Mouse (Mus musculus) stomach, embryonic 14.5 days (tissue): Measurements from ENCODE around the gene Triobp. TPM values are rescaled to one million over a fixed set of nuclear protein-coding genes. Genes with fewer than 3 reads are reported as not detected.

Experiments
- ATAC-seq: fragments of 200-750 bp; cut with Nextera tagmentation; 2 replicates; pipeline ENCODE4 v1.8.0; 2017; ENCODE audit warnings: low read depth, moderate TSS enrichment; ENCODE audit not compliant: insufficient number of reproducible peaks, insufficient read depth, low FRiP score
- H3K27ac ChIP-seq: fragments of 300-500 bp; sonication (generic); 2 replicates; pipeline ENCODE4 v1.5.1; 2014; ENCODE audit warnings: mild to moderate bottlenecking, low read length, moderate library complexity, mixed read lengths
- H3K27me3 ChIP-seq: fragments of 300-500 bp; sonication (generic); 2 replicates; pipeline ENCODE4 v1.6.1; 2014; ENCODE audit warnings: low read length, control low read depth, mixed read lengths; ENCODE audit not compliant: control insufficient read depth, insufficient read depth
- H3K36me3 ChIP-seq: fragments of 300-500 bp; sonication (generic); 2 replicates; pipeline ENCODE4 v1.6.1; 2014; ENCODE audit warnings: mild to moderate bottlenecking, control low read depth, low read length, moderate library complexity, mixed read lengths; ENCODE audit not compliant: control insufficient read depth, insufficient read depth
- H3K4me1 ChIP-seq: fragments of 300-500 bp; sonication (generic); 2 replicates; pipeline ENCODE4 v1.6.1; 2014; ENCODE audit warnings: low read length, control low read depth, mixed read lengths; ENCODE audit not compliant: control insufficient read depth, insufficient read depth
- H3K4me2 ChIP-seq: fragments of 300-500 bp; sonication (generic); replicated peaks from 2 replicates; pipeline ENCODE4 v1.6.1; 2014; ENCODE audit warnings: low read depth, low read length, control low read depth
- H3K4me3 ChIP-seq: fragments of 300-500 bp; sonication (generic); 2 replicates; pipeline ENCODE4 v1.5.1; 2014; ENCODE audit warnings: low read depth, low read length, control low read depth
- H3K9ac ChIP-seq: fragments of 300-500 bp; sonication (generic); replicated peaks from 2 replicates; pipeline ENCODE4 v1.6.1; 2014; ENCODE audit warnings: low read depth, mild to moderate bottlenecking, control low read depth, low read length, moderate library complexity, mixed read lengths
- H3K9me3 ChIP-seq: fragments of 300-500 bp; sonication (generic); 2 replicates; pipeline ENCODE4 v1.6.1; 2016; ENCODE audit warnings: low read depth, low read length, control low read depth; ENCODE audit not compliant: control insufficient read depth
- WGBS: fragments of 180-500 bp; shearing (Covaris S2); extraction: QIAGEN DNeasy Blood & Tissue Kit; methylation state at CpG from one replicate; pipeline ENCODE4 v1.1.7; 2014; 5-methylcytosine and 5-hydroxymethylcytosine counted together
- polyA plus RNA-seq: library from polyadenylated mRNA; unstranded; fragments of >200 nt; fragmentation: Nextera tagmentation; extraction: Ambion mirVana; gene quantifications from 2 replicates; pipeline ENCODE4 v1.2.1, GENCODE M21; 2014

Triobp gene
- polyA plus RNA-seq, 1 experiment from 2014 or later, result 50.2 TPM

DNA sequence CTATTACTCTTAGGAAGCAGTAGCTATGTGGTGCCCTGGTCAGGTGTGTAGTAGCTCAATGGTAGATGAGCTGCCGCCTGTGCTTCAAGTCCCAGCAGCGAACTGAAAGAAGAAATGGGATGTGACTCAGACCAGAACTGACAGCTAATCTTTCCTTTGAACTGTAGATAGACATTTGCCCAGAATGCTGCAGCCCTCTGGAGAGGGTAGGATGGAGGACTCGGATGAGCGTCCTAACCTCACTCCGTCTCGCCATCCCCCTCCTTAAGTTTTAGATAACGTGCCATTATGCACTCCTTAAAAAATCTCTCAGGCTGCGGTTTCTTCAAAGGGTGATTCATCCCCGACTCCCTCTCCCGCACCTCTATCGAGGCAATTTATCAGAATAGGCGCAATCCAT, 27.6 kb upstream of the Triobp start:
- H3K9ac ChIP-seq, result no peak overlapping the region
- 56% methylated on average over 12 of the region's 12 CpGs for WGBS
- H3K9me3 ChIP-seq, result no peaks in the 10 kb centered on the region
- no peak overlapping the region for H3K4me3 ChIP-seq
- peaks cover 13% of the 10 kb centered on the region for H3K36me3 ChIP-seq
- H3K27ac ChIP-seq, result no peak overlapping the region
- peaks cover 15% of the 10 kb centered on the region for H3K4me1 ChIP-seq
- no peak overlapping the region for H3K4me2 ChIP-seq
- no peak for ATAC-seq
- no peaks in the 10 kb centered on the region for H3K27me3 ChIP-seq

- no peaks in the 10 kb centered on the region for H3K27me3 ChIP-seq
- no peak overlapping the region for H3K4me3 ChIP-seq
- H3K4me1 ChIP-seq, result peaks cover 14% of the 10 kb centered on the region
- WGBS, result 82% methylated on average over 7 of the region's 7 CpGs
- H3K9me3 ChIP-seq, result no peaks in the 10 kb centered on the region
- no peak overlapping the region for H3K4me2 ChIP-seq
- peaks cover 13% of the 10 kb centered on the region for H3K36me3 ChIP-seq
- H3K9ac ChIP-seq, result no peak overlapping the region
- ATAC-seq, result no peak
- no peak overlapping the region for H3K27ac ChIP-seq
Observed at GRCm38 (mm10) chr15:78922700-78923099, 24.8 kb upstream of the Triobp start.

DNA sequence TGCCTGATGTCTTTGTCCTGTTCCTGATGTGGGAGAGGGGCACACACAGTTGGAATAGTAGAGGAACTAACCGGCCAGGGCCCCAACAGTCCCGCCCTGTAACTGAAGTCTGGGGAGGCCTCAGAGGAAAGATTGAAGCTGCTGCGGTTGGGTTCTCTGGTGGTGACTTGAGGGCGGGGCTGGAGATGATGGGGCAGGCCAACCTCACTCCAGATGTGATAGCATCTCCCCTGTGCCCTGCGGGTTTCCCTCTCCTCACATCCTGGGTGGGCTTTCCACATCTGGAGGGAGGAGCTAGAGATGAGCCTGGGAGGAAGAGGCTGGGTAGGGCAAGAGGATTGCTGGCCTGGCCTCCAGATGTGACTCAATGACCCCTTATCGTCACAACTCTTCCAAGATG, 23.9 kb upstream of the Triobp start:
- Histone ChIP-seq H3K9ac (no peak overlapping the region), H3K36me3 (0 out of 2 replicates have a peak, but pooled peaks cover 9% of the 10 kb centered on the region), H3K4me3 (no peak overlapping the region), H3K4me1 (peaks cover 18% of the 10 kb centered on the region), H3K27me3 (no peaks in the 10 kb centered on the region), H3K27ac (no peak overlapping the region), H3K4me2 (no peak overlapping the region), H3K9me3 (no peaks in the 10 kb centered on the region)
- ATAC-seq, result no peak
- WGBS, result 66% methylated on average over 6 of the region's 6 CpGs

DNA sequence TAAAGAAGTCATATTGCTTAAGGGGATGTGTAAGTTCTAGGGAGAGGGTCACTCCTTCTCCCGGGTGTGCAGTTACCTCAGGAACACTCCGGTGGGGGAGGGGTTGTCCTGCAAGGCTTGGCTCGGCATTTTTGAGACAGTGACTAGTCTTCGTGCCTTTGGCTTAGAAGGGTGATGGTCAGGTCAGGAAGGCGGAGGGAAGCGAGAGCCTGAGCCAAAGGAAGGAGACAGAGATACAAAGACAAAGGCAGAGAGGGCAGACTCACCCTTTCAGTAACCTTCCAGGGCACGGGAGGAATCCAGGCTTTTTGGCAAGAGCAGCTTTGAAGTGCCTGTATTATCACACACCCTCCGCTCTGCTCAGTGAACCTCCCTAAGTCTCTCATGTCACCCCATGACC, 22.4 kb upstream of the Triobp start:
- Histone ChIP-seq H3K9me3 (no peaks in the 10 kb centered on the region), H3K9ac (no peak overlapping the region), H3K4me3 (no peak overlapping the region), H3K27me3 (no peaks in the 10 kb centered on the region), H3K4me1 (peaks cover 19% of the 10 kb centered on the region), H3K27ac (peak overlapping the region; percentile 98), H3K4me2 (no peak overlapping the region), H3K36me3 (peaks cover 11% of the 10 kb centered on the region)
- 33% methylated on average over 8 of the region's 8 CpGs for WGBS
- ATAC-seq, result no peak

DNA sequence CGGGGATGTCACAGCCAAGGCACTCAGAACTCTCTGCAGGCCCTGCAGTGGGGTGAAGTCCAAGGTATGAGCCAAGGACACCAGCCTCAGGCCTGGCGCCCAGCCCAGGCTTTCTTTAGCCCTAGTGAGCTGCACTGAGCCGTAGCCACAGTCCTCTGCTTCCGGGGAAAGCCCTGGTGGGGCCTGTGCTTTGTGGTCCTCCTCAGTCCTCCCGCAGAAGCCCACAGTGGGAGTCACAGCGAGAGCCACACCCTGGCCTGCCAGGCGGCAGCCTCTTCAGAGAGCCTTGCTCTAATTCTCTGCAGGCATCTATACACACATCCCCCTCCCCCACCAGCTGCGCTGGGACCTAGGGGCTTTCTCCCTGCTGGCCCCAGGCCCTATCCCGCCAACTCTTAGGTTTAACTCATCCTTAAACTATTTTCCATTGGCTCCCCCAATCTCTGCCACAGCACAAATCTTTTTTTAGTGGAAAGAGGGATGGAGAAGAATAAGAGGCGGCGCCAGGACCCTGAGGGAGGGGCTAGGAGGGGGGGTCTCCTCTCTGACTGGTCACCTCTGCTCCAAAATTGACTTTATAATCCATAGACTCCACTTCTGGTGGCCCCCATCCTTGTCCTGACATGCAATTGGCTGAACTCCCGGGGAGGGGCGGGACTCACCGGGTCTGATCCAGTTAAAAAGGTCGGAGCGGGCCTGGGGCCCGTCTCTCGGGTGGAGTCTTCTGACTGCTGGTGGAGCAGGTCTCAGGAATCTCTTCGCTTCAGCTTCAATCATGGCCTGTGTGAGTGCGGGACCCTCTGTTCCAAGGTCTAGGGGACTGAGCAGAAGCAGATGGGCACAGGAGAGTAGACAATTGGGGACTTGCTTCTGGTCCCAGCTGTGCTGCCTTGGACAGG, 21.3 kb upstream of the Triobp start, which contains the start of gene Lgals1:
Gene Lgals1 (plus strand): TSS at position 705 of the 899 bp plus-strand sequence.
- WGBS, result 7% methylated on average over 20 of the region's 20 CpGs
- H3K9me3 ChIP-seq, result no peaks in the 10 kb centered on the region
- peak within 1 kb of the TSS; percentile 54 for H3K4me3 ChIP-seq
- ATAC-seq, result peak; percentile 76
- peaks cover 19% of the 10 kb centered on the region for H3K4me1 ChIP-seq
- H3K4me2 ChIP-seq, result peak within 1 kb of the TSS; percentile 79
- peaks cover 13% of the 10 kb centered on the region for H3K36me3 ChIP-seq
- peak within 1 kb of the TSS; percentile 52 for H3K9ac ChIP-seq
- H3K27ac ChIP-seq, result peak within 1 kb of the TSS; percentile 98
- H3K27me3 ChIP-seq, result no peaks in the 10 kb centered on the region

DNA sequence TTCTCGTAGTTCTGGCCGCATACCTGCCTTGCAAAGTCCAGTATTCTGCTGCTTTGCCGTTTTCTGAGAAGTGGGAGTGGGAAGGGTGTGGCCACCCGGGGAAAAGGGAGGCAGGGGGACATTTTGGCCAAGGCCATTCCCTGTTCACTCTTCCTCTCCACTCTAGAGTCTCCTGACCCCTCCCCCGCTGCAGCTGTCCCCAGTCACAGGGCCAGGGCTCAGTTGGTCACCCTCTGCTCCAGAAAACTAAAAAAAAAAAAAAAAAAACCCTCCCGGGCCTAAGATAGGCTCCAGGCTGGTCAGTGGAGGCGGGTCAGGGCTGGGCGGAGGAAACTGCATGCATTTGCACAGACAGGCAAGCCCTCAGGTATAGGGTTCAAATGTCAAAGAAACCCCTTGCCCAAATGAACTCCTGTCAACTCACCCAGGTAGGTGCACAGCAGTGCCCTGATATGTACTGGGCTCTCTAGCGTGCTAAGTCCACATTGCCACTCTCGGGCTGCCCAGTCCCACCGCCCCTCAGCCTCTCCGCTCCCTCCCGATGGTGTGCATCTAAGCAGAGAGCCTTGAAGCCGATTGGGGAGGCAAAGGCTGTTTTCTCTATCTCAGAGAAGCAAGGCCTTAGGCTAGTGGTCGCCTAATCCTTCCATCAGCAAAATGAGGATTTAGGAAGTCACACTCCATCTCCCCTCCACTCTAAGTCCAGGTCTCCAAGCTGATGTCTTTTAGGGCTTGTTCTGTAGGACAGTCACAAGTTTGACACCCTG, 20.3 kb upstream of the Triobp start:
- no peak for ATAC-seq
- Histone ChIP-seq H3K36me3 (peaks cover 13% of the 10 kb centered on the region), H3K4me3 (peak overlapping the region; percentile 54), H3K9me3 (no peaks in the 10 kb centered on the region), H3K4me2 (peak overlapping the region; percentile 79), H3K27ac (peak overlapping the region; percentile 92), H3K27me3 (no peaks in the 10 kb centered on the region), H3K9ac (peak overlapping the region; percentile 52), H3K4me1 (peaks cover 19% of the 10 kb centered on the region)
- 14% methylated on average over 15 of the region's 15 CpGs for WGBS

DNA sequence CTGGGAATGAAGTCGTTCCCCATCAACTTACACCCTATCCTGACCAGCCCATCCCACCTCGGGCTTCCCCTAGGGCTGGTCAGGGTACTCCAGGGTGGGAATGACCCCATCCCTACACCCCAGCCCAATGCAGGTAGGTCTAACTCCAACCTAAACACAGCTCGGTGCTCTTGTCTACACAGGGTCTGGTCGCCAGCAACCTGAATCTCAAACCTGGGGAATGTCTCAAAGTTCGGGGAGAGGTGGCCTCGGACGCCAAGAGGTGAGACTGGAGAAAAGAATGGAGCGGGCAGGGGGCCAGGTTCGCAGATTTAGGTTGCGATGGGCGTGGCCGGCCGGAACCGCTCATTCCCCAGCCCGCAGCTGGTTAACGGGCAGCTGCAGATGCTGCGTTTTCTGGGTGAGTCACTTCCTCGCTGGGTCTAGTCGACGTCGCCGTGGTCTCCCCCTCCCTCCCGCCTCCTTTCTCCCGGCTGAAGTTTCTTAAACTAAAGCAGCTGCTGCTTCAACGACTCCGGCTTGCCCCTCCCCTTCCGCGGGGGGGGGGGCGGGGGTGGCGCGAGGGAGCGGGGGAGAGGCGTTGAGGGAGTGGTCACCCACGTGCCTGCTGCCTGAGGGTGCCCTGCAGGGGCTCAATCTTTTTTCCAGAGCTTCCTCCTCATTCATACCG, 19.6 kb upstream of the Triobp start:
- H3K4me3 ChIP-seq, result peak overlapping the region; percentile 54
- no peaks in the 10 kb centered on the region for H3K27me3 ChIP-seq
- peak overlapping the region; percentile 52 for H3K9ac ChIP-seq
- peaks cover 19% of the 10 kb centered on the region for H3K4me1 ChIP-seq
- peak; percentile 54 for ATAC-seq
- H3K27ac ChIP-seq, result peak overlapping the region; percentile 92
- peaks cover 13% of the 10 kb centered on the region for H3K36me3 ChIP-seq
- under 1% methylated on average over 34 of the region's 35 CpGs for WGBS
- H3K4me2 ChIP-seq, result peak overlapping the region; percentile 79
- no peaks in the 10 kb centered on the region for H3K9me3 ChIP-seq

GRCm38 (mm10) chr15:78928539-78928938, 19.0 kb upstream of the Triobp start:
- H3K27ac ChIP-seq, result peak overlapping the region; percentile 92
- peak overlapping the region; percentile 54 for H3K4me3 ChIP-seq
- peak overlapping the region; percentile 79 for H3K4me2 ChIP-seq
- no peak for ATAC-seq
- H3K4me1 ChIP-seq, result peaks cover 19% of the 10 kb centered on the region
- H3K36me3 ChIP-seq, result peaks cover 13% of the 10 kb centered on the region
- WGBS, result 44% methylated on average over 8 of the region's 8 CpGs
- no peaks in the 10 kb centered on the region for H3K9me3 ChIP-seq
- no peak overlapping the region for H3K9ac ChIP-seq
- no peaks in the 10 kb centered on the region for H3K27me3 ChIP-seq
